ENCODE assay signal across 26 mouse cellular contexts in genomic region chr6:50225232-50225631, GRCm38 (mm10). TPM values are rescaled to one million over a fixed set of nuclear protein-coding genes. Genes with fewer than 3 reads are reported as not detected.
A peak's percentile ranks its signal among the peaks of the same experiment; 100 is the strongest.
DNase-seq lines count a peak whose midpoint lies in the region; ATAC-seq and TF ChIP-seq lines count a peak whose summit lies in the region.
"Had no signal": no experiment of that assay in that cellular context is flagged by ENCODE, and none has a peak within 500 bp of the region (broad histone marks: within the 10 kb centered on the region; RNA-seq: fewer than 3 reads in every experiment).

No protein-coding gene starts in this region.

- no peak overlapping the region for H3K4me3 ChIP-seq in midbrain, embryonic 11.5 days (ENCODE audit: low read depth, low read length)
- H3K4me3 ChIP-seq in midbrain, embryonic 10.5 days, result no peak overlapping the region
- H3K4me3 ChIP-seq in left cerebral cortex, adult 2 months, result no peak overlapping the region
- H3K4me3 ChIP-seq: embryonic facial prominence, embryonic 15.5 days; erythroblast, embryonic 14.5 days; forebrain, embryonic 10.5 days; heart, embryonic 10.5 days; hindbrain, embryonic 12.5 days had no signal

- TF ChIP-seq CTCF in left cerebral cortex, adult 2 months (IDR thresholded peaks at IDR 0.05), result no peak

- intact Hi-C loops in left cerebral cortex, postnatal 25 days (cut with DNase I), result no loop called here
- intact Hi-C loops in left cerebral cortex, adult 2 months (cut with DNase I), result loop anchor here (5.0 kb wide), 1 partner anchor 708 kb away; no protein-coding TSS in a partner anchor

- no peak overlapping the region for H3K4me2 ChIP-seq in midbrain, embryonic 11.5 days
- H3K4me2 ChIP-seq: embryonic facial prominence, embryonic 15.5 days; hindbrain, embryonic 12.5 days had no signal

- no peaks in the 10 kb centered on the region for H3K9me3 ChIP-seq in midbrain, embryonic 11.5 days (ENCODE audit: control insufficient read depth, low read length)
- no peaks in the 10 kb centered on the region for H3K9me3 ChIP-seq in midbrain, embryonic 10.5 days (replicated peaks)
- H3K9me3 ChIP-seq: embryonic facial prominence, embryonic 15.5 days; forebrain, embryonic 10.5 days; heart, embryonic 10.5 days; hindbrain, embryonic 12.5 days had no signal

- H3K27ac ChIP-seq in midbrain, embryonic 11.5 days (ENCODE audit: low read depth, low read length), result no peak overlapping the region
- H3K27ac ChIP-seq in midbrain, embryonic 10.5 days (replicated peaks), result no peak overlapping the region
- no peak overlapping the region for H3K27ac ChIP-seq in left cerebral cortex, adult 2 months
- H3K27ac ChIP-seq: embryonic facial prominence, embryonic 15.5 days; forebrain, embryonic 10.5 days; heart, embryonic 10.5 days; hindbrain, embryonic 12.5 days; hindbrain, postnatal 0 days had no signal

- H3K9ac ChIP-seq in midbrain, embryonic 11.5 days (ENCODE audit: low read length), result no peak overlapping the region
- H3K9ac ChIP-seq: embryonic facial prominence, embryonic 15.5 days; hindbrain, embryonic 12.5 days had no signal

- no peaks in the 10 kb centered on the region for H3K36me3 ChIP-seq in midbrain, embryonic 11.5 days (ENCODE audit: control insufficient read depth, insufficient read depth, low read length)
- H3K36me3 ChIP-seq in midbrain, embryonic 10.5 days, result no peaks in the 10 kb centered on the region
- H3K36me3 ChIP-seq: embryonic facial prominence, embryonic 15.5 days; forebrain, embryonic 10.5 days; G1E; heart, embryonic 10.5 days had no signal

- H3K4me1 ChIP-seq in midbrain, embryonic 11.5 days (ENCODE audit: control insufficient read depth, insufficient read depth, low read length), result no peaks in the 10 kb centered on the region
- peaks cover 5% of the 10 kb centered on the region; the same call in 1 of the 2 replicates for H3K4me1 ChIP-seq in midbrain, embryonic 10.5 days
- H3K4me1 ChIP-seq: embryonic facial prominence, embryonic 15.5 days; forebrain, embryonic 10.5 days; hindbrain, embryonic 12.5 days had no signal

- no peaks in the 10 kb centered on the region for H3K27me3 ChIP-seq in midbrain, embryonic 11.5 days (ENCODE audit: control insufficient read depth, insufficient read depth, low read length)
- no peaks in the 10 kb centered on the region for H3K27me3 ChIP-seq in midbrain, embryonic 10.5 days (ENCODE audit: low read depth, poor library complexity, severe bottlenecking)
- H3K27me3 ChIP-seq: embryonic facial prominence, embryonic 15.5 days; hindbrain, embryonic 12.5 days had no signal

- DNase-seq in midbrain, embryonic 11.5 days (ENCODE audit: low spot score, missing footprints), result peak; percentile 68
- DNase-seq in midbrain, embryonic 10.5 days (ENCODE audit: low spot score), result no peak
- peak; percentile 78 for DNase-seq in NIH3T3 (ENCODE audit: low read depth)
- no peak for DNase-seq in left cerebral cortex, postnatal 25 days (ENCODE audit: low spot score in 2 of 2)
- DNase-seq in left cerebral cortex, adult 2 months (ENCODE audit: extremely low spot score in 1 of 2, low spot score in 2 of 2), result no peak
- DNase-seq in frontal cortex, adult 2 months (ENCODE audit: extremely low spot score in 1 of 2, low spot score in 1 of 2), result no peak
- DNase-seq: adrenal gland, postnatal 25 days; B cell, adult 2 months; cerebellum, adult 18-20 months; cerebellum, adult 9-11 months; embryo, embryonic 11 days; gastrocnemius, postnatal 10 days; heart, adult 18-20 months; heart, postnatal 10 days; heart, postnatal 4 days had no signal

- 86% methylated on average over 5 of the region's 5 CpGs for WGBS in midbrain, embryonic 11.5 days
- 90% methylated on average over 5 of the region's 5 CpGs for WGBS in midbrain, embryonic 10.5 days

- no peak for ATAC-seq in midbrain, embryonic 11.5 days (ENCODE audit: low FRiP score)
- ATAC-seq in common myeloid progenitor, adult 5-6 weeks (replicated peaks; ENCODE audit: low read depth, poor library complexity, severe bottlenecking), result peak; percentile 30; the same call in 1 of the 2 replicates
- ATAC-seq: activated CD4-positive, CD25-positive, alpha-beta regulatory T cell, adult 4 months; CD4-positive, CD25-positive, alpha-beta regulatory T cell, adult 4 months; forebrain, embryonic 14.5 days; hindbrain, postnatal 0 days had no signal

RNA-seq across cellular contexts. Expression of gene Gsdme, which starts 38.4 kb away (rescaled TPM):
- polyA plus RNA-seq in midbrain, embryonic 11.5 days (2014; fragmentation: Nextera tagmentation; extraction: Ambion mirVana), result 52.9 and 55.2 TPM in 2 replicates
- 52.9 and 56.6 TPM in 2 replicates for polyA plus RNA-seq in midbrain, embryonic 10.5 days (2016; fragmentation: Nextera tagmentation; extraction: Ambion mirVana)
- total RNA-seq in common myeloid progenitor, adult 5-6 weeks (2017), result 6.6 and 9.5 TPM in 2 replicates
- 10 to 100 TPM; 10.7 to 11.1 TPM for total RNA-seq in left cerebral cortex, postnatal 25 days (2021)
- total RNA-seq in left cerebral cortex, adult 2 months (2021), result 10 to 100 TPM; 11.8 to 12.1 TPM
- 11.1 and 11.6 TPM in 2 replicates for polyA plus RNA-seq in frontal cortex, adult 2 months (2012; rRNA removed)

Comparison
In these comparisons a context has a peak if more than half of its experiments do, and no peak if none do; other contexts are left out.
1. DNase-seq: peak in midbrain, embryonic 11.5 days (single experiment) and NIH3T3 (single experiment); none in midbrain, embryonic 10.5 days (single experiment), left cerebral cortex, postnatal 25 days (0 of 2), left cerebral cortex, adult 2 months (0 of 2) and frontal cortex, adult 2 months (0 of 2).